Mouse (Mus musculus): ENCODE results near the gene Ndp. TPM values are rescaled to one million over a fixed set of nuclear protein-coding genes. Genes with fewer than 3 reads are reported as not detected.
A peak's percentile ranks its signal among the peaks of the same experiment; 100 is the strongest.

Ndp gene
- polyA plus RNA-seq (2014; fragmentation: Nextera tagmentation; extraction: Ambion mirVana), result 1.2 and 1.3 TPM in 2 replicates

GRCm38 (mm10) chrX:16911241-16911873, at the start of gene Ndp:
TSS of gene Ndp (minus strand) at chrX:16911774.
- Histone ChIP-seq H3K36me3 (ENCODE audit: control insufficient read depth, insufficient read depth, low read length) (no peaks in the 10 kb centered on the region), H3K9me3 (ENCODE audit: control insufficient read depth, low read depth, low read length) (no peaks in the 10 kb centered on the region), H3K27me3 (ENCODE audit: control insufficient read depth, insufficient read depth, low read length) (no peaks in the 10 kb centered on the region), H3K4me1 (ENCODE audit: control insufficient read depth, insufficient read depth, low read length) (no peaks in the 10 kb centered on the region), H3K9ac (replicated peaks; ENCODE audit: low read depth, low read length) (no peak within 1 kb of the TSS), H3K4me2 (replicated peaks; ENCODE audit: low read depth, low read length) (peak within 1 kb of the TSS; percentile 31), H3K27ac (ENCODE audit: low read length) (no peak within 1 kb of the TSS), H3K4me3 (ENCODE audit: low read depth, low read length) (peak within 1 kb of the TSS; percentile 16; the same call in 1 of the 2 replicates)
- no peak for ATAC-seq (ENCODE audit: insufficient number of reproducible peaks, insufficient read depth, low FRiP score, low read depth)
- 23% methylated on average over 13 of the region's 13 CpGs for WGBS

GRCm38 (mm10) chrX:16954767-16955166, 43.2 kb upstream of the Ndp start:
- whole genome bisulfite sequencing, result 95% methylated on average over 2 of the region's 2 CpGs
- ATAC-seq (ENCODE audit: insufficient number of reproducible peaks, insufficient read depth, low FRiP score, low read depth), result no peak
- no peaks in the 10 kb centered on the region for H3K4me1 ChIP-seq (ENCODE audit: control insufficient read depth, insufficient read depth, low read length)

DNA sequence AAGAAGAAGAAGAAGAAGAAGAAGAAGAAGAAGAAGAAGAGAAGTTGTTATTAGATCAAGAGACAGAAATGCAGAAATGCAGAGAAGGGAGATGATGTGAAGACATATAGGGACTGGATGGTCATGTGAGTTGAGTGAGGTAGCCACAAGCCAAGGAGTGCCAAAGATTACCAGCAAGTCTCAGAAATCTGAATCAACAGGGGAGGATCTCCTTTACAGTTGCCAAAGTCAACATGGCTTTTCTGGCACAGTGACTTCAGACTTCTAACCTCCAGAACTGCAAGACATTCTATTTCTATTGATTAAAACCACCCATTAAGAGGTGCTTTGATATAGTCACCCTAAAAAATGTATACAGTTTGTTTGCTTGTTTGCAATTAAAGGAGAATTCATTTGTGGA, 6.4 kb upstream of the Ndp start:
- Histone ChIP-seq H3K4me1 (ENCODE audit: control insufficient read depth, insufficient read depth, low read length) (no peaks in the 10 kb centered on the region), H3K9me3 (ENCODE audit: control insufficient read depth, low read depth, low read length) (no peaks in the 10 kb centered on the region), H3K9ac (replicated peaks; ENCODE audit: low read depth, low read length) (no peak overlapping the region), H3K36me3 (ENCODE audit: control insufficient read depth, insufficient read depth, low read length) (no peaks in the 10 kb centered on the region), H3K27ac (ENCODE audit: low read length) (no peak overlapping the region), H3K27me3 (ENCODE audit: control insufficient read depth, insufficient read depth, low read length) (no peaks in the 10 kb centered on the region), H3K4me2 (replicated peaks; ENCODE audit: low read depth, low read length) (no peak overlapping the region), H3K4me3 (ENCODE audit: low read depth, low read length) (no peak overlapping the region)
- ATAC-seq (ENCODE audit: insufficient number of reproducible peaks, insufficient read depth, low FRiP score, low read depth), result no peak

More at GRCm38 (mm10) chrX:16954767-16955166, 43.2 kb upstream of the Ndp start:
- Histone ChIP-seq H3K27me3 (ENCODE audit: control insufficient read depth, insufficient read depth, low read length) (no peaks in the 10 kb centered on the region), H3K4me2 (replicated peaks; ENCODE audit: low read depth, low read length) (no peak overlapping the region), H3K4me3 (ENCODE audit: low read depth, low read length) (no peak overlapping the region), H3K9ac (replicated peaks; ENCODE audit: low read depth, low read length) (no peak overlapping the region), H3K27ac (ENCODE audit: low read length) (no peak overlapping the region), H3K9me3 (ENCODE audit: control insufficient read depth, low read depth, low read length) (no peaks in the 10 kb centered on the region), H3K36me3 (ENCODE audit: control insufficient read depth, insufficient read depth, low read length) (no peaks in the 10 kb centered on the region)

GRCm38 (mm10) chrX:16913118-16913517, 1.5 kb upstream of the Ndp start:
- Histone ChIP-seq H3K27ac (ENCODE audit: low read length) (no peak overlapping the region), H3K27me3 (ENCODE audit: control insufficient read depth, insufficient read depth, low read length) (no peaks in the 10 kb centered on the region), H3K9me3 (ENCODE audit: control insufficient read depth, low read depth, low read length) (no peaks in the 10 kb centered on the region), H3K4me3 (ENCODE audit: low read depth, low read length) (no peak overlapping the region), H3K4me2 (replicated peaks; ENCODE audit: low read depth, low read length) (no peak overlapping the region), H3K36me3 (ENCODE audit: control insufficient read depth, insufficient read depth, low read length) (no peaks in the 10 kb centered on the region), H3K4me1 (ENCODE audit: control insufficient read depth, insufficient read depth, low read length) (no peaks in the 10 kb centered on the region), H3K9ac (replicated peaks; ENCODE audit: low read depth, low read length) (no peak overlapping the region)
- WGBS, result 73% methylated on average over 1 of the region's 1 CpGs
- no peak for ATAC-seq (ENCODE audit: insufficient number of reproducible peaks, insufficient read depth, low FRiP score, low read depth)

DNA sequence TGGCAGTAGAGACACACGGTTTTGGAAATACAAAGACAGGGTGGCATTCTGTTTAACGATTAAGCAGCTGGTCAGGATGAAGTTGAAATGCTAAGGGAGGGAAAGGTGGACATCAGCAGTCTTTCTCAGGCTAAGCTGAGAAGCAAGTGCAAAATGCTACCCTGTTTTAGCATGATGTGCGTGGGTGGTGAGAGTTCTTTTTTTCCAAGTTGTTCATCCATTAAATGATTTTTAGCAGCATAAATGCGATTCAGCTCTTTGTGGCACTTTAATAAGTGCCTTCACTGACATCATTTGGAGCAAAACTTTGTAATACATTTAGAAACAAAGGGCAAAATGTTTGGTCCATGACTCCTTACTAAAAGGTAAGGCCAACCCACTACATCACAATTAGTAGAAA, 337 bp upstream of the Ndp start:
- ATAC-seq (ENCODE audit: insufficient number of reproducible peaks, insufficient read depth, low FRiP score, low read depth), result no peak
- Histone ChIP-seq H3K36me3 (ENCODE audit: control insufficient read depth, insufficient read depth, low read length) (no peaks in the 10 kb centered on the region), H3K4me1 (ENCODE audit: control insufficient read depth, insufficient read depth, low read length) (no peaks in the 10 kb centered on the region), H3K27ac (ENCODE audit: low read length) (no peak overlapping the region), H3K4me3 (ENCODE audit: low read depth, low read length) (no peak overlapping the region), H3K9me3 (ENCODE audit: control insufficient read depth, low read depth, low read length) (no peaks in the 10 kb centered on the region), H3K9ac (replicated peaks; ENCODE audit: low read depth, low read length) (no peak overlapping the region), H3K4me2 (replicated peaks; ENCODE audit: low read depth, low read length) (peak overlapping the region; percentile 31; the same call in 1 of the 2 replicates), H3K27me3 (ENCODE audit: control insufficient read depth, insufficient read depth, low read length) (no peaks in the 10 kb centered on the region)
- 43% methylated on average over 4 of the region's 4 CpGs for WGBS

GRCm38 (mm10) chrX:16910211-16911095, 1.1 kb downstream of the Ndp start:
- WGBS, result 22% methylated on average over 18 of the region's 18 CpGs
- ATAC-seq (ENCODE audit: insufficient number of reproducible peaks, insufficient read depth, low FRiP score, low read depth), result no peak

GRCm38 (mm10) chrX:16908652-16909051, 2.9 kb downstream of the Ndp start:
- Histone ChIP-seq H3K9me3 (ENCODE audit: control insufficient read depth, low read depth, low read length) (no peaks in the 10 kb centered on the region), H3K4me2 (replicated peaks; ENCODE audit: low read depth, low read length) (no peak overlapping the region), H3K27ac (ENCODE audit: low read length) (no peak overlapping the region), H3K4me3 (ENCODE audit: low read depth, low read length) (no peak overlapping the region), H3K36me3 (ENCODE audit: control insufficient read depth, insufficient read depth, low read length) (no peaks in the 10 kb centered on the region), H3K27me3 (ENCODE audit: control insufficient read depth, insufficient read depth, low read length) (no peaks in the 10 kb centered on the region), H3K4me1 (ENCODE audit: control insufficient read depth, insufficient read depth, low read length) (no peaks in the 10 kb centered on the region), H3K9ac (replicated peaks; ENCODE audit: low read depth, low read length) (no peak overlapping the region)
- WGBS, result 82% methylated on average over 2 of the region's 2 CpGs
- ATAC-seq (ENCODE audit: insufficient number of reproducible peaks, insufficient read depth, low FRiP score, low read depth), result no peak

More at GRCm38 (mm10) chrX:16910211-16911095, 1.1 kb downstream of the Ndp start:
- Histone ChIP-seq H3K9ac (replicated peaks; ENCODE audit: low read depth, low read length) (no peak overlapping the region), H3K36me3 (ENCODE audit: control insufficient read depth, insufficient read depth, low read length) (no peaks in the 10 kb centered on the region), H3K9me3 (ENCODE audit: control insufficient read depth, low read depth, low read length) (no peaks in the 10 kb centered on the region), H3K4me2 (replicated peaks; ENCODE audit: low read depth, low read length) (peak overlapping the region; percentile 31), H3K27ac (ENCODE audit: low read length) (no peak overlapping the region), H3K27me3 (ENCODE audit: control insufficient read depth, insufficient read depth, low read length) (no peaks in the 10 kb centered on the region), H3K4me3 (ENCODE audit: low read depth, low read length) (peak overlapping the region; percentile 16; the same call in 1 of the 2 replicates), H3K4me1 (ENCODE audit: control insufficient read depth, insufficient read depth, low read length) (no peaks in the 10 kb centered on the region)

GRCm38 (mm10) chrX:16907554-16907953, 4.0 kb downstream of the Ndp start:
- ATAC-seq (ENCODE audit: insufficient number of reproducible peaks, insufficient read depth, low FRiP score, low read depth), result no peak
- no peaks in the 10 kb centered on the region for H3K36me3 ChIP-seq (ENCODE audit: control insufficient read depth, insufficient read depth, low read length)
- H3K4me1 ChIP-seq (ENCODE audit: control insufficient read depth, insufficient read depth, low read length), result no peaks in the 10 kb centered on the region
- no peak overlapping the region for H3K9ac ChIP-seq (replicated peaks; ENCODE audit: low read depth, low read length)
- H3K27ac ChIP-seq (ENCODE audit: low read length), result no peak overlapping the region
- H3K4me2 ChIP-seq (replicated peaks; ENCODE audit: low read depth, low read length), result no peak overlapping the region
- H3K27me3 ChIP-seq (ENCODE audit: control insufficient read depth, insufficient read depth, low read length), result no peaks in the 10 kb centered on the region
- H3K9me3 ChIP-seq (ENCODE audit: control insufficient read depth, low read depth, low read length), result no peaks in the 10 kb centered on the region
- no peak overlapping the region for H3K4me3 ChIP-seq (ENCODE audit: low read depth, low read length)
- WGBS, result 77% methylated on average over 6 of the region's 6 CpGs
